Mouse (Mus musculus) C2C12 (cell line): ENCODE data around the gene Dnajb13. TPM values are rescaled to one million over a fixed set of nuclear protein-coding genes. Genes with fewer than 3 reads are reported as not detected.
A peak's percentile ranks its signal among the peaks of the same experiment; 100 is the strongest.
"Not testable (repeated sequence)": the region's sequence is repeated elsewhere in the genome, so short reads cannot be mapped to it uniquely, and the experiment has no call there.

ENCODE experiments used
- H3K27me3 ChIP-seq: one replicate; pipeline ENCODE4 v1.6.1; 2011; ENCODE audit not compliant: control insufficient read depth, insufficient read depth, insufficient read length
- H3K36me3 ChIP-seq: one replicate; pipeline ENCODE4 v1.6.1; 2011; ENCODE audit not compliant: control insufficient read depth, insufficient read depth
- H3K4me3 ChIP-seq: one replicate; pipeline ENCODE4 v1.5.1; 2011; ENCODE audit warnings: mild to moderate bottlenecking, control low read depth; ENCODE audit not compliant: poor library complexity, insufficient read depth, severe bottlenecking
- H3K79me2 ChIP-seq: one replicate; pipeline ENCODE4 v1.6.1; 2011; ENCODE audit not compliant: control insufficient read depth, insufficient read depth
- H3K79me3 ChIP-seq: one replicate; pipeline ENCODE4 v1.6.1; 2011; ENCODE audit warnings: low read depth, control low read depth
- H3ac ChIP-seq: one replicate; pipeline ENCODE3; 2011; ENCODE audit warnings: low read depth; ENCODE audit not compliant: control insufficient read depth, insufficient read length
- CEBPB ChIP-seq: IDR thresholded peaks from one replicate; pipeline ENCODE4 v1.6.1; 2011; ENCODE audit warnings: low read depth, mild to moderate bottlenecking, control low read depth, moderate library complexity
- CTCF ChIP-seq: IDR thresholded peaks from one replicate; pipeline ENCODE4 v1.5.1; 2011; ENCODE audit not compliant: control insufficient read depth, insufficient read depth, insufficient read length
- FOSL1 ChIP-seq: IDR thresholded peaks from one replicate; pipeline ENCODE4 v1.8.0; 2011; ENCODE audit warnings: mild to moderate bottlenecking, low read length; ENCODE audit not compliant: poor library complexity, insufficient read depth, severe bottlenecking
- MAX ChIP-seq: IDR thresholded peaks from one replicate; pipeline ENCODE4 v1.6.1; 2011; ENCODE audit warnings: mild to moderate bottlenecking, control low read depth
- MYOD1 ChIP-seq: IDR thresholded peaks from one replicate; pipeline ENCODE4 v1.6.1; 2011; ENCODE audit warnings: low read depth; ENCODE audit not compliant: control insufficient read depth, insufficient read length
- MYOG ChIP-seq: IDR thresholded peaks from one replicate; pipeline ENCODE4 v1.6.1; 2011; ENCODE audit not compliant: control insufficient read depth, insufficient read length; ENCODE audit errors: extremely low read depth
- USF1 ChIP-seq: IDR thresholded peaks from one replicate; pipeline ENCODE4 v1.6.1; 2011; ENCODE audit warnings: low read depth, mild to moderate bottlenecking, control low read depth, moderate library complexity
- polyA plus RNA-seq: library from polyadenylated mRNA; unstranded; fragments of >200 nt; fragmentation: generic; extraction: Trizol; gene quantifications from one replicate; pipeline ENCODE4 v1.2.1, GENCODE M21; 2012; ENCODE audit warnings: missing spikeins

Gene Dnajb13
- polyA plus RNA-seq, 1 experiment = 0.07 TPM

DNA sequence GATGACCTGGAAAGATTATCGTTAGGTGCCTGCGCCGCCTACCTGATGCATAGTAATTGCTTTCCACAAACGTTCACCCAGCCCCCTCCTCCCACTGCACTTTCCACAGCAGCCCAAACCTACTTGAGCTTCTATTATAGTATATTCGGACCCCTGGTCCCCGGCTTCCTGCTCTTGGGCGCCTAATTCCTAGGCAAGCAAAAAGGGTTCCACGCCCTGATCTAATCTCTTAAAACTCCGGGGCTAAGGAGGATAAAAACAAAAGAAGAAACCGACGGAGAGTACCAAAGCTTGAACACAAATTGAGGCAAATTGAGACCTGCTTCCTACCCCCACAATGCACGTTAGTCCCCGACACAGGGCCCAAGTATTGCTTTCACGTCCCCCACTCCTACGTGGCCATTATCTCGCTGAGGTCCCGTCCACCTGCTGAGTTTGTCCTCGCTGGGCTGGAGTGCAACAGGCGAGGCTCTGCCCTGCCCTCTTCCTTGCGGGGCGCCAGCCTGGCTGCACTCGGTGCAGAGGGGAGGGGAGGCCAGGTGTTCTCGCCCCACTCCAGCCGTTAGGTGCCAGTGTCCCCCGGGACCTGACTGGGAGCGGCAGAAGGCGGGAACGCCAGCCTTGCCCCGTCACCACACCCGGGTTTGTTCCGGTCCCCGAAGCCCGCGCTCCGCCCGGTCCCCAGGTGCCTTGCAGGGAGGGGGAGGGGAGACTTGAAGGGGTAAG lies 22.2 kb downstream of the Dnajb13 start:
- no peak for TF ChIP-seq USF1
- Histone ChIP-seq H3K4me3 (no peak overlapping the region), H3ac (peak overlapping the region; percentile 9), H3K79me3 (no peaks in the 10 kb centered on the region), H3K27me3 (no peaks in the 10 kb centered on the region), H3K36me3 (no peaks in the 10 kb centered on the region), H3K79me2 (no peaks in the 10 kb centered on the region)

DNA sequence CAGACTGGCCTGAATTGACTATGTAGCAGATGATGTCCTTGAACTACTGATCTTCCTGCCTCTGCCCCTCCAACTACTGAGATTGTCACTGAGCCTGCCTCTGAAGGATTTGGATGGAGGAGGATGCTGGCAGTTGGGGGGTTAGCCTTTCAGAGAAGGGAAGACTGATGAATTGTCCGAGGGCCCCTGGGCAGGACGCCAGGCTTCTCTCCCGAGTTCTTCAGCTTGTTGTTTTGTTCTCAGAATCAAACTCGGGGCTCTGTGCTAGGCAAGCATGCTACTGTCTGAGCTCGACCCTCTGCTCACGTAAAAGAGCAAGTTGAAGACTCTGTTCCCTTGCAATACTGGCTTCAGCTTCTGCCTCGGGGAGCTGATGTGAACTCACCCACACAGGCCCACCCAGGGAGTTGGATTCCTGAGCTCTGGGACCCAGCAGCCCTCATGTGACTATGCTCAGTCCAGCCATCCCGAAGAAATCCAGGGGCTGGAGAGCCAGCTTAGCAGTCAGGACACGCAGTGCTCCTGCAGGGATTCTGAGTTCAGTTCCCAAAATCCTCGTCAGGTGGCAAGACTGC lies 26.2 kb downstream of the Dnajb13 start:
- H3K79me2 ChIP-seq = no peaks in the 10 kb centered on the region
- no peaks in the 10 kb centered on the region for H3K36me3 ChIP-seq
- H3K27me3 ChIP-seq = no peaks in the 10 kb centered on the region
- H3K4me3 ChIP-seq = no peak overlapping the region
- no peaks in the 10 kb centered on the region for H3K79me3 ChIP-seq
- TF ChIP-seq MAX (no peak), FOSL1 (no peak), USF1 (no peak), CTCF (no peak), MYOG (no peak), CEBPB (no peak), MYOD1 (no peak)
- no peak overlapping the region for H3ac ChIP-seq

- H3K27me3 ChIP-seq = no peaks in the 10 kb centered on the region
- H3K36me3 ChIP-seq = no peaks in the 10 kb centered on the region
- H3K79me2 ChIP-seq = no peaks in the 10 kb centered on the region
- H3K4me3 ChIP-seq = no peak overlapping the region
- no peaks in the 10 kb centered on the region for H3K79me3 ChIP-seq
- no peak for TF ChIP-seq CTCF
- no peak for TF ChIP-seq MYOD1
- TF ChIP-seq FOSL1 = no peak
- TF ChIP-seq CEBPB = no peak
- TF ChIP-seq MYOG = no peak
- H3ac ChIP-seq = no peak overlapping the region
These were observed 27.5 kb downstream of the Dnajb13 start for GRCm38 (mm10) chr7:100487301-100487700.

GRCm38 (mm10) chr7:100484493-100484892 lies 30.3 kb downstream of the Dnajb13 start:
- Histone ChIP-seq H3K36me3 (no peaks in the 10 kb centered on the region), H3K4me3 (no peak overlapping the region), H3K79me3 (no peaks in the 10 kb centered on the region), H3K27me3 (no peaks in the 10 kb centered on the region), H3ac (no peak overlapping the region), H3K79me2 (no peaks in the 10 kb centered on the region)
- TF ChIP-seq CEBPB (no peak), MAX (no peak), CTCF (no peak), USF1 (no peak), MYOD1 (no peak), FOSL1 (no peak), MYOG (no peak)

- H3K79me3 ChIP-seq, H3K27me3 ChIP-seq, H3K36me3 ChIP-seq, H3K79me2 ChIP-seq, H3K4me3 ChIP-seq, H3ac ChIP-seq: not testable (repeated sequence)
These were observed 32.7 kb downstream of the Dnajb13 start for GRCm38 (mm10) chr7:100482046-100482445.

GRCm38 (mm10) chr7:100480175-100480574 lies 34.6 kb downstream of the Dnajb13 start:
- no peaks in the 10 kb centered on the region for H3K36me3 ChIP-seq
- TF ChIP-seq MAX = no peak
- no peak for TF ChIP-seq USF1
- H3K79me2 ChIP-seq = no peaks in the 10 kb centered on the region
- no peak overlapping the region for H3K4me3 ChIP-seq
- H3K27me3 ChIP-seq = no peaks in the 10 kb centered on the region
- no peak overlapping the region for H3ac ChIP-seq
- no peaks in the 10 kb centered on the region for H3K79me3 ChIP-seq

DNA sequence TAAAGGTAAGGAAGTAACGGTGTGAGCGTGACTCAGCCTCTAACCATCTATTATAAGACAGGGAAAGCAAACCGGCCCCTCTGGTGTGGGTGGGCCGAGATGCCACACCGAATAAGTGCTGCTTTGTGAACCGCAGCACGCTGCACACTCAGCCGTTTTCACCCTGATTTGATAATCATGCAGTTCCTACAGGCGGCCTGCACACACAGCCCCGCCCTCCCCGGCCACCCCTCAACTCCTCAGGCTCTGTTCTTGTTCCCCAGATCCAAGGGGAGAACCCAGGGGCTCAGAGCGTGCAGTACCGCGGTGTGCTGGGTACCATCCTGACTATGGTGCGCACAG lies 35.0 kb downstream of the Dnajb13 start:
- TF ChIP-seq CEBPB = no peak
- TF ChIP-seq MYOD1 = no peak
- no peak for TF ChIP-seq USF1
- no peak for TF ChIP-seq MYOG
- no peak for TF ChIP-seq MAX
- TF ChIP-seq CTCF = no peak
- TF ChIP-seq FOSL1 = no peak
- Histone ChIP-seq H3K27me3 (no peaks in the 10 kb centered on the region), H3K79me2 (no peaks in the 10 kb centered on the region), H3ac (no peak overlapping the region), H3K79me3 (no peaks in the 10 kb centered on the region), H3K36me3 (no peaks in the 10 kb centered on the region), H3K4me3 (no peak overlapping the region)
